Mouse (Mus musculus): Measurements from ENCODE around the gene Atoh1.

The Atoh1 gene

GRCm38 (mm10) chr6:64728499-64729198 lies at the start of gene Atoh1:
Gene Atoh1, plus strand, starts transcription at chr6:64729125.
- no peak for DNase-seq

DNA sequence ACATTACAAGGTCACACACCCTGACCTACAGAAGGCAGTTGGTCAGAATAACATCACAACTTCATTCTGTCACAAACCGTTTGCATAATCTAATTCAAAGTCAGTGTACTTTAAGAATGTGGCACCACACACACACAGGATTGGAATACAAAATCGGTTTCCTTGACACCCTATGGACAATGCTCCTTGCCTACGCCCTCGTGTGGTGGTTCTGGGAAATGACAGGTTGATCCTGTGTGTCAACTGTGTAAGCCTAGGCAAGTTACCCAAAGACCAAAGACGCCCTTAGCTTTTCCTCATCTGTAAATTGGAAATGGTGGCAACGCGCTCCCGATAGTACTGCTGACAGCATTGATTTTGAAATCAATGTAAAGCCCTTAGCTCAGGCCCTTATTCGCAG lies 45.0 kb upstream of the Atoh1 start:
- DNase-seq = no peak

DNA sequence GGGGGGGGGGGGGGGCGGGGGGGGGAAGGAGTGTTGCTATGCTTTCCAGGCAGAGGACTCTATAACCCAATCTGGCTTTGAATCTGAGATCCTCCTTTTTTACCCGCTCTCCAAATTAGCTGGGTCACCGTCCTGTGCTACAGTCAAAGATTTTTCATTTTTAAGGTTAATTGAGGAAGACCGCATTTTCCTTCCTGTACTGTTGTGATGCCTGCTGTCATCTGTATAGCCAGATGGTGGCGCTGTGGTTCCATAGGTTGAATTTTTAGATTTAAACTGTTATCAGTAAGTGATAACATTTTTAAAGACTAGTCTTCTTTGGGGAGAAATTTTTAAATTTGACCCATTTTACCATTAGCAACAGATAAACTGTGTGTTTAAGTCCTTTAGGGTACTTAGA lies 44.0 kb upstream of the Atoh1 start:
- no peak for DNase-seq

DNA sequence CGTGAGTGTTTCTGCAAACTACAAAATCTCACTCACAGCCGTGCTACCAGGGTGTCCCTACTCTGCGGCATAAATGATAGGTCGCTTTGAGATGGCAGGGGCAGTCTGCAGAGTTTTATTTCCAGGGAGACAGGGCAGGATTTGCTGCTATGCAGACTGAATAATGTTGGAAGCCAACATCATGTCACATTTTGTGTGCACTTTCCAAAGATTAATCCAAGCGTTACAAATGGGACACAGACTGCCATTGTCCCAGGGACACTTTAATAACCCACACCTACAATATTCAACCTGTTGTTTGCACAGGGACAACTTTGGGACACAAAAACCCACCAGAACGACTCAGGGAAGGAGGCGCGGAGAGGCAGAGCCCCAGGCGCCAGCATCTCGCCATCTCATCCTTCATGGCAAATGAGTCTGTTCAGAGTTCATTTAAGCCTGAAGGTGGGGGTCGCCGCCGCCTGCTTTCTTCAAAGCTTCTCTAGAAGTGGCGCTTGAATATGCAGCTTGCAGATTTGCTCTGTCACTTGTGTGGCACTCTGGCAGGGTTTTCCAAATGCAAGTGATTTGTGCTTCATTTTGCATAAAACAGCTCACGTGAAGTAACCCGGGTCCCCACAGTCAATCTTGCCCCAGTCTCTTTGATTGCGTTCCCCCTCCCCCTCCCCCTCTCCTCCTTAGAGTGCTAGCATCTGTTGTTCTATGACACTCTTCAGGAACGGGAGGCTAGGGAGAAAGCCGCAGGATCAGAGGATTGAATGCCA lies 40.6 kb upstream of the Atoh1 start:
- DNase-seq = no peak

DNA sequence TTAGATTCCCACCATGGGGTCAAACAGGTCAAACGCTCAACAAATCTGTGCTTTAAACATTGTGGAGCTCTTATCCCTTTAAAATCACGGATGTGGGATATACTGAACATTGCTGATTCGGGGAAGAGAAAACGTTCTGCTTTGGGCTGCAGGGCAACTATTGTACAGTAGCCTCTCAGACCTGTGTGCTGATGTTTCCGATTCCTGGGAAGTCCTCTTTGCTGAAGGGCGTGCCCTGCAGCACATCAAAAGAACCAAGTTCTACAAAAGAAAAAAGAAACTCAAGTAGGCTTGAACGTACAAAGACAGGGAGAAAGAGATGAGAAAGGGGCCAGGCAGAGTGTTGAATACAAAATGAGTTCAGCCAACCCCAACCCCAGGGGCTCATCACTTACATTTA lies 34.2 kb upstream of the Atoh1 start:
- no peak for DNase-seq

GRCm38 (mm10) chr6:64703659-64704058 lies 25.3 kb upstream of the Atoh1 start:
- no peak for DNase-seq

DNA sequence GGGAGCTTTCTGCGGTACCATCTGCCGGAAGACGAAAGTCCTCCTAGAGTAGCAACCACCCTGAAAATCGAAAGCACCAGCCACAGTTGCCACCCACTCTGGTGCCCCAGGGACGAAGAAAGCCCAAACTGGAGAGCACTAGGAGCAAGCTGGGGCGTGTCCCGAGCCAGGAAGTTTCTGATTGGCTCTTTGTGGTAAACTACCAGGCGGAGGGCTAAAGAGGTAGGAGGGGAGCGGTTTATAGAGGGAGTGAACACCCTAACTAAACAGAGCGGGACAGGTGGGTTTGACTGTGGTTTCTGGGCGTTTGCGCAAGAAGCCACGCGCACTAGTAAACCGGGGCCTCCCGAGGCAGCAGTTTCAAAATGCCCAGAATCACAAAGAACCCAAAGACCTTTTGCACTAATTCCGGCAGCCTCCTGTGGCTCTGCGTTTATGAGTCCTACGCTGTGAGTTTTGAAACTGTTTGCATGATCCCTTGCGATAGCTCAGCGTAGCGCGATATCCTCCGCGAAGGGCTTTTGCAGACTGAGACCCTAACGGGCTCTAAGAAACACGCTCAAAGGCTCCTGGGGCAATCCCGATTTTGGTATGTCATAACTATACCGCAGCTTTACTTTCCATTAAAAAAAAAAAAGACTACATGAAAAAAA lies 1.0 kb upstream of the Atoh1 start:
- DNase-seq = no peak

- no peak for DNase-seq
Measured at GRCm38 (mm10) chr6:64729231-64730011, 496 bp downstream of the Atoh1 start.

DNA sequence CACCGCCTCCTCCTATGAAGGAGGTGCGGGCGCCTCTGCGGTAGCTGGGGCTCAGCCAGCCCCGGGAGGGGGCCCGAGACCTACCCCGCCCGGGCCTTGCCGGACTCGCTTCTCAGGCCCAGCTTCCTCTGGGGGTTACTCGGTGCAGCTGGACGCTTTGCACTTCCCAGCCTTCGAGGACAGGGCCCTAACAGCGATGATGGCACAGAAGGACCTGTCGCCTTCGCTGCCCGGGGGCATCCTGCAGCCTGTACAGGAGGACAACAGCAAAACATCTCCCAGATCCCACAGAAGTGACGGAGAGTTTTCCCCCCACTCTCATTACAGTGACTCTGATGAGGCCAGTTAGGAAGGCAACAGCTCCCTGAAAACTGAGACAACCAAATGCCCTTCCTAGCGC lies 1.1 kb downstream of the Atoh1 start:
- no peak for DNase-seq

DNA sequence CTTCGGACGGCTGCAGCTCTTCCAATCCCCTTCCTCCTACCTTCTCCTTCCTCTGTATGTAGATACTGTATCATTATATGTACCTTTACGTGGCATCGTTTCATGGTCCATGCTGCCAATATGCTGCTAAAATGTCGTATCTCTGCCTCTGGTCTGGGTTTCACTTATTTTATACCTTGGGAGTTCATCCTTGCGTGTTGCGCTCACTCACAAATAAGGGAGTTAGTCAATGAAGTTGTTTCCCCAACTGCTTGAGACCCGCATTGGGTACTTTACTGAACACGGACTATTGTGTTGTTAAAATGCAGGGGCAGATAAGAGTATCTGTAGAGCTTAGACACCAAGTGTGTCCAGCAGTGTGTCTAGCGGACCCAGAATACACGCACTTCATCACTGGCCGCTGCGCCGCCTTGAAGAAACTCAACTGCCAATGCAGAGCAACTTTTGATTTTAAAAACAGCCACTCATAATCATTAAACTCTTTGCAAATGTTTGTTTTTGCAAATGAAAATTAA lies 1.6 kb downstream of the Atoh1 start:
- no peak for DNase-seq

DNA sequence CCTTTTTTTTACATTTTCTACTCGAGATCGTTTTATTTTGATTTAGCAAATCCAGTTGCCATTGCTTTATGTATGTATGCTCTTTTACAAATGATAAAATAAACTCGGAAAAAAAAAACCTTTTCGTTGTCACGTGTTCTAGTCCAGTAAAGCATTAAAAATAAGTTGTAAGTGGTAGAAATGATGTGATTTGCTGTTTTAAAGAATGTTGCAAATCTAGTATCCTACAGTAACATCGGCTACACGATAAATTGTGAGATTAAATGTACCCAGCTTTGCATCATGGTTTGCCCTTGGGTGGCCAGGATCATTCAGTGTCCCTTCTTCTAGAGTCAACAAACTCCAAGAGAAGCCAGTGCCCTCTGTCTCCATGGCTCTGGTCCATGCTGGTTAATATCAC lies 2.2 kb downstream of the Atoh1 start:
- DNase-seq = no peak

DNA sequence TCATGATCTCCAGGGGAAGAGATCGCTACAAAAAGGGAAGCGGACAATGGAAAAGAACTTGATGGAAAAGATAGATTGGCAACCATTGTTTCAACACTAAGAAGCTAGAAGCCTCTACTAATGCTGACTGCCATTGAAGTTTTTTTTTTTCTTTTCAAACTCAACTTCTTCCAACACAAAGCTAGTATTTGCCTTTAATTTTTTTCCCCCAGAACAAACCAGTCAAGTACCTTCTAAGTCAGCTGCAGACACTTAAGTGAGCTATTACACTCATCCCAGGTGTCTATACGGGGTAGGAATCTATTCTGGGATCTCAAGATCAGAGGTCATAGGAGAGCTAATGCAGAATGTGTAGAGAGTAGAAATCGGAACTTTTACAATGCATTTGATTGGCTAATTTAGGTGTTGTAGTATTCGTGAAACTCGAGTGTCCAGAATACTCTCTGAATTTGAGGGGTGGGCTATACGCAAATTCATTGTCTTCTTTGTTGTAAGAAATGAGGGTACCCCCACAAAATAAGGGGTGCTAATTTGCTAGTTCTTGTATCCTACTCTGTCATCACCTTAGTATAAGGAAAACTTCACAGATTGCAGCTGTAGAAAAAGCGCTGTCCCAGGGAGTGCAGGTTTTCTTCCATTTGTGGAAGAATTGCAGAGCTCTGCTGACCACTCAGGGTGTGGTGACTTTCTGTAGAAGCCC lies 2.8 kb downstream of the Atoh1 start:
- DNase-seq = no peak

DNA sequence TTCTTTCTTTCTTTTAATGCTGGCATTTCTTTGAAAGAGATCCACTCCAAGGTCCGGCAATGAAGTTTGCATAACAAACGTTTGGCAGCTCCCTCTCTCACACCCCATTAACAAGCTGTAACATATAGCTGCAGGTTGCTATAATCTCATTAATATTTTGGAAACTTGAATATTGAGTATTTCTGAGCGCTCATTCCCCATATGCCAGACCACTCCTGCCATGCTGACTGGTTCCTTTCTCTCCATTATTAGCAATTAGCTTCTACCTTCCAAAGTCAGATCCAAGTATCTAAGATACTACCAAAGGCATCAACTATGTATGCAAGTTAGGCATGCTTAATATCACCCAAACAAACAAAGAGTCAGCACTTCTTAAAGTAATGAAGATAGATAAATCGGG lies 4.4 kb downstream of the Atoh1 start:
- DNase-seq = no peak

- DNase-seq = no peak
Measured at GRCm38 (mm10) chr6:64734441-64735320, 5.8 kb downstream of the Atoh1 start.

GRCm38 (mm10) chr6:64736317-64736716 lies 7.4 kb downstream of the Atoh1 start:
- DNase-seq = no peak

DNA sequence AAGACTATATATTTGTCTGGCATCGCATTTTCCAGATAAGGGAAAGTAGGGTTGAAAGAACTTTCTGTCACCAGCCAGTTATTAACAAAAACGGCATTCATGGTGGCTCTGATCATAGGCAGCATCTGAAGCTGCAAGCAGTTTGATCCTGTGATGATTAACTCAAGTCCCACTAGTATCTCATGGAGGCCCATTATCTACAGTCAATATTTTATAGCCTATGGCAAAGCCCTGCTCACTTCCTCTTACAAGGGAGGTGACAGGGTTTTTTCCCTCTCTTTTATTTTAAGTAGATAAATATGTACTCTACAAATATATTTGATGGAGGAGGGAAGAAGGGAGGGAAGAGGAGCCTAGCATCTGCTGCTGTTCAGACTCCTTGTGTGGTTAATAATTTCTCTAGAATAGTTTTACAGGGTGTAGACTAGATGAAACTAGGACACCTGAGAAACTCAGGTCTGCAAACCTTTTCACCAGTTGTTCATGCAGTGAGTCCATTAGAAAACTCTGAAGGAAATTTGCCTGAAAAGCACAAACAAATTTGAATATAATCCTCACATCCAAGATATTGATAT lies 14.1 kb downstream of the Atoh1 start:
- no peak for DNase-seq

- no peak for DNase-seq
Measured at GRCm38 (mm10) chr6:64754515-64754914, 25.6 kb downstream of the Atoh1 start.

DNA sequence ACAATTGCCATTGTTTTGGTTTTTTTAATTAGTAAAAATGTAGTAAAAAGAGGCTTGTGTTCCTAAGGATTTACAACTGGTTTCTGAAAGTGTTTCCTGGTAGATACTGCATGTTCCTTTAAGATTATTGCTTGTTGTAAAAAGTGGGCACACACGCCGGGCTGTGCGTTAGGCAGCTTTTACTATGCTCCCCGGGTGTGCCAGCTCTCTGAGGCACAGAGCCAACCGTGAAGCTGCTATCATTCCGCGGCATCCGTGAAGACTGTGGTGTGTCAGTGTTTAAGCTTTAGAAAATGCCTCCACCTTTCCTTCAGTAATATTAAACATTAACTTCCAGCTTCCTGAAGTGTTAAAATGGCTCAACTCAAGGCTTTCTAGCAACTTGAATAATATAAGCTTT lies 35.0 kb downstream of the Atoh1 start:
- no peak for DNase-seq

- DNase-seq = no peak
Measured at GRCm38 (mm10) chr6:64773430-64773829, 44.5 kb downstream of the Atoh1 start.

Measured in spleen, adult 18-20 months (tissue).